Mouse (Mus musculus): Measurements from ENCODE around the gene Ppp2r5a.

GRCm38 (mm10) chr1:191413691-191414415 lies 10.8 kb upstream of the Ppp2r5a start:
- TF ChIP-seq POLR2A (IDR thresholded peaks at IDR 0.05; ENCODE audit: insufficient read depth, low read depth, low read length): no peak
- TF ChIP-seq CTCF (IDR thresholded peaks at IDR 0.05; ENCODE audit: insufficient read depth, low read depth, low read length): no peak
